Mouse (Mus musculus) adrenal gland, postnatal 25 days (tissue): Measurements from ENCODE around the gene Cln6. TPM values are rescaled to one million over a fixed set of nuclear protein-coding genes. Genes with fewer than 3 reads are reported as not detected.
"Not testable (repeated sequence)": the region's sequence is repeated elsewhere in the genome, so short reads cannot be mapped to it uniquely, and the experiment has no call there.

Source experiments
- DNase-seq: peaks from one replicate; pipeline ENCODE4 v3.0.0; 2021; ENCODE audit warnings: mixed read lengths
- total RNA-seq: library from RNA; stranded (reverse); gene quantifications from 2 replicates; pipeline ENCODE4 v1.2.3, GENCODE M21; 2021

The Cln6 gene
- total RNA-seq, 1 experiment from 2014 or later, result 22.9 TPM

DNA sequence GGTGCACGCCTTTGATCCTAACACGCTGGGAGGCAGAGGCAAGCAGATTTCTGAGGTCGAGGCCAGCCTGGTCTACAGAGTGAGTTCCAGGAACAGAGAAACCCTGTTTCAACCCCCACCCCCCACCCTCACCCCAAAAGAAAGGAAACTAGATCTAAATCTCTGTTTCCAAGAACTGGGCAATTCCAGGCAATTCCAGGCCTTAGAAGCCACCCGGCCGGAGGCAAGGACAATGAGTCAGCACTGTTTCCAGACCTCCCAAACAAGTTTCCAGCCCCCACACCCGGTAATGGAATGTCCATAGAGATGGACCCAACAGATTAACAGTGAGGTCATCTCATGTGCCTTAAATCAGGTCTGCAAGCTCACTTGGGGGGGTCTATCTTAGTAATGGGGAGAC is 8.7 kb upstream of the Cln6 start:
- no peak for DNase-seq

DNA sequence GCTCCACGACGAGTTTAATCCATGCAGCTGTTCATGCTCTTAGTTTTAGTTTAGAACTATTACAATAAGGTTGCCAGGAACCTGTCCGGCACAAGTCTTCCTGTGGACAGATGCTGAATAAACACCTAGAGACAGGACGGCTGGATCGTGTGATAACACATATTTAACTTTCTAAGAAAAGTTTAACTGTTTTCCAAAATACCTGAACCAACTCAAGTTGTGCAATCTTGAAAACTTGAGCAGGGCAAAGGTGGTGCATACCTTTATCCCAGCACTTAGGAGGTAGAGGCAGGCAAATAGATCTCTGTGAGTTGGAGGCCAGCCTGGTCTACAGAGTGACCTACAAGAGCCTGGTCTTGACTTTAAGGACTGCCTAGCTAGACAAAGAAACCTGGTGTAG is 3.7 kb upstream of the Cln6 start:
- DNase-seq, result no peak

DNA sequence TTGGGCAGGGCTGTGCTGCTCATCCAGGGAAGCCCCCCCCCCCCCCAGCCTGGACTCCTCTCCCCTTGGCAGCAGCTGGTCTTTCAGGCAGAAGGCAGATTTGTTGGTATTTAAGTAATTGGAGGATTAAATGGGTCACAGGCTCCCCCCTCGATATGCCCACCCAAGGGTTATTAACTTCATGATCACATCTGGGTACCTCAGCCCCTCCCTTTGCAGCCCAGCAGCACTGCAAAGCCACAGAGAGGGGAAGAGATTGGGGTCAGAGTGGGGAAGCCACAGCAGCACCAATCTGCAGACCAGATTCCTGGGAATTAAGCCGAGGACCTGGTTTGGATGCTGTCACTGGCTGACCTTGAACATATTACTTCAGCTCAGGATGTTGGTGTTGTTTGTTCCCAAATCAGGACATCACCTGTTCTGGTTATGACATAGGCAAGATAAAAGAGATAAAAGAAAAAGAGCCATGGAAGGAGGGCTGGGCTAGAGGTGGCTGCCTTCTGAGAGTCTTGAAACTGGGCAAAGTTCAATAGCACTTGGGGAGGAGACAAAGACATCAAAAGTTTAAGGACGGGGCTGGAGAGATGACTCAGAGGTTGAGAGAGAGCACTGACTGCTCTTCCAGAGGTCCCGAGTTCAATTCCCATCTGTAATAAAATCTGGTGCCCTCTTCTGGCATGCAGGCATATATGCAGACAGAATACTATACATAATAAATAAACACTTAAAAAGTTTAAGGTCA is 2.7 kb upstream of the Cln6 start:
- DNase-seq, result no peak

DNA sequence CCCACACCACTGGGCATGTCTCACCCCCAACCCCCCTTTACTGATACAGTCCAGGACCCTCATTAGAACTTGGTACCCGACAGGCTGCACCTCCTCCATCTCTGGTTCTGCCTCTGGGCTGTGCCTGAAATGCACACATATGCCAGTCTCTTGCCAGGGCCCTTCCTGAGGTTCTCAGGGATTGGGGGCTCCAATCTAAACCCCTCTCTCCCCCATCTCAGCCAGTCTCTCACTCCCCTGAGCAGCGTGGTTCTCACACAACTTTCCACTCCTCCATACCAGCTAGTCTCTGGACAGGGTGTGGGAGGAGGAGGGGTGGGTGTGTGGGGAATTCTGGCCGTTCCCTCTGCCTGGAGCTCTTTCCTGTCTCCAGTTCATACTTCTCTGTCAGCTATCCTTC is 974 bp upstream of the Cln6 start:
- DNase-seq, result no peak

DNA sequence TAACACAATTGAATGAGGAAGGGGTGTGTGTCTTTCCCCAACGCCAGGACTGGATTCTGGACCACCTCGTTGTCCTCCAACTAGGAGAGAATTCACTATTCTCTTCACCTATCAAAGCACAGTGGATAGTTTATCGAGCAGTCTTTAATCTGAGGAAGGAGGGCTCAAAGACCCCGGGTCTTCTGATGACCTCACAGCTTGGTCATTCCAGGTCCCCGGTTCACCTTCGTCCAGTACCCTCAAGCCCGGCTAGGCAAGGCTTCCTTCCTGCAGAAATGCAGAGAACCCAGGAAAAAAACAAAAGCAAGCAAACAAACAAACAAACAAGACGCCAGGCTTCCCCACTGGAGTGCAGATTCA is 459 bp upstream of the Cln6 start:
- no peak for DNase-seq

DNA sequence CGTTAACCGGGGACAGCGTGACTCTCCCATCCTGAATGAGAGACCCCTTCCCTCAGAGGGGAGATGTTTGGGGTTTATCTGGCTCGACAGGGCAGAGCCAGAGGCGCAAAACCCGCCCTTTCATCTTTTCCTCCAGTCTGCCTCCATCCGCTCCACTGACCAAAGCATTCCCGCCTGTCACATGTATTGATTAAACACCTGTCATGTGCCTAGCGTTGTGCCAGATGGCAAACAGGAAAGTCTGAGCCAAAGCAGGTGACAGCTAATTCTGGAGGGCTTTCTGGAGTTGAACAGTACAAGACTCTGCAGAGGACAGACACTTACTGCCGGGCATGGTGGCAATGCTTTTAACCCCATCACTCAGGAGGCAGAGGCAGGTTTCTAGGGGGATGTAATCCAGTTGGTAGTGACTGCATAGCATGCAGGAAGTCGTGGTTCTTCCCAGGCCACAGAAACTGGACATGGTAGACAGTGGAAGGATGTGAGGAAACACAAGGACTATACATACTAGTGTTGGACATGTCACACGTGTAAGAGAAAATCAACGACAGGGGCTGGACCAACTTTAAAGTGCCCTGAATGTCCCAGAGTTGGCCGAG is 686 bp downstream of the Cln6 start:
- no peak for DNase-seq

DNA sequence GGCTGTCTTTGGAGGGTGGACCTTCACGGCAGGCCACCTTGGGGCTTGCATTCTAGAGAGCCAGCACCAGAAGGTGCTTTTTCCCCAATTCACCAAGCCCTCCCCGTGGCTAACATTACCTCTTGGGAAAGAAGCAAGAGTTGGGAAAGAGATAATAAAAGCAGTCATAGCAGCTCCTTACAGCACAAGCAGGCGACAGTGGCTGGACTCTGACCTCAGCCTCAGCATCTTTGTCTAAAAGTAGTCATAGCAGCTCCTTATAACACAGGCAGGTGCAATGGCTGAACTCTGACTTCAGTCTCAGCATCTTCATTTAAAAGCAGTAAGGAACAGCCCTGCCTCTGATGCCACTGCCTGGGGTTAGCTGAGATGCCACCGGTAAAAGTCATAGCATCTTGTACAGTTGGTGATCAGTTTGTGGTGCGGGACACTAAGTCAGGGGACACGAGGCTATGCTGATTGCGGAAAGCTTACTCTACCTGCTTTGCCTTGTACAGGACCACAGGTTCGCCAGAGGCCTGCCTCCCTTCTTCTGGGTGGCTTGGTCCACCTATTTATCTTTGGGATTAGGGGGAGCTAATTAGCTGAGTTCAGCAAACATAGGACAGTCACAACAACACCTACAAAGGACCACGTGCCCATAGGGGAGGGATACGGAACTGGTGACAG is 4.9 kb downstream of the Cln6 start:
- no peak for DNase-seq

DNA sequence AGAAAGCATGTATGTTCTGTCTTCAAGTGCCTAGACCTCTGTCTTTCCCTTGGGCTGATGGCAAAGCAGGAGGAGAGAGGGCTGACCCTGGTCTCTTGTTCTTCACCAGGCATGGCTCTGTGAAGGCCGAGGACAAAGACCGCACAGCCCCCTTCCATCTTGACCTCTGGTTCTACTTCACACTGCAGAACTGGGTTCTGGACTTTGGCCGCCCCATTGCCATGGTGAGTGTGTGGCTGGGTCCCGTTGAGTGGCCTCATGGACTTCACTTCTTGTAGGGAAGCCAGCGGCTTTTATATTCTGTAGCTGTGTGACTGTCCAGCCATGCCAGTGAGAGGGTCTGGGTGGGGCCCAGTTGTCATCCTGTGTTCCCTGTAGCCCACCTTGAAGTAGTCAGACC is 5.9 kb downstream of the Cln6 start:
- DNase-seq, result no peak

DNA sequence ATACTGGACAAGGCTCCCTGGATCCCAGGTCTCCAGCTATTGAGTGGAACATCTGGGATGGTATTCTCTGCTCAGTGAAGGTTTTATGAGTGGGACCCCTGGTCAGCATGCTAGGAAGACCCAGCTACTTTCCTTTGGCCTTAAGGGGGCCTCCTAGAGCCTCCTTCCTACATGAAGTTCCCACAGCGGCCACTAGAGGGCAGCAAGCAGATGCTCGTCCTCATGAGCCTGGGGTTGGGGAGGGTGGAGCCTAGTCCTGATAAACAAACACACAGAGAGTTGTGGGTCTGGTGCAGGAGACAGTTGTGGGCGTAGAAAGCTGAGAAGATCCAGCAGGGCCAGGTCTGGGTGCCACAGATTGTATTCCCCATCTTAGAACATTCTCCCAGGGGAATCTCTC is 9.1 kb downstream of the Cln6 start:
- DNase-seq, result peak; percentile 86

DNA sequence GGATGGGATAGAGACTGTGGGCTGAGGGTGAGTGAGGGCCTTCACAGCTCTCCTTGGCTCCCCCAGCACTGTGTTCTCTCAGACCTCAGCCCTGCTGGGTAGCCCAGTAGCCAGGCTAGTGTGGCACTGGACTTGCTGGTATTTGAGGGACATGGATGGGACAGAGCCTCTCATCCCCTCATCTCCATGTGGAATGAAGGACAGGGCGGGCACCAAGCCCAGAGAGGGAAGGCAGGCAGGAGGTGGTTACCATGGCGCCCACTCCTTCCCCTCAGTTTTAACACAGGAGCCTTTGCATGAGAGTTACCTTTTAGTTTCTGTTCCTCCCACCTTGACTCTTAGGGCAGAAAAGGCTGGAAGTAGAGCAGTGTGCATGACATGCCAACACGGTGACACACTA is 10.1 kb downstream of the Cln6 start:
- DNase-seq, result no peak

DNA sequence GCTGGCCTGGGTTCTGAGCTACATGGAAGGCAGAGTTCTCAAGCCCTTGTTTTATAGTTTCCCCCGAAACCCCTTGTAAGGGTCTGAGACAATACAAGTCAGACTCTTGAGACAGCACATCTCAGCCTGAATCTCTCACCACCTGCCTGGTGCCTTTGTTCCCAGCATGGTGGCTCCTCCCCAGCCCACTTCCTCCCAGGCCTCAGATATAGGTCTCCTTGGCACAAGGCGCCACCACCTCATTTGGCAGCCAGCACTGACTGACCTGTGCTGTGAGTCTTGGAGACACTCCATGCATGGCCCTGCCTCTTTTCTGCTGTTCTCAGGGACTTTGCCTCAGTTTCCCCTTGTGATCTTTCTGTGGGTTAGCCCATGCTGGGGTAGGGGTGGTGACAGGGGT is 13.0 kb downstream of the Cln6 start:
- no peak for DNase-seq

DNA sequence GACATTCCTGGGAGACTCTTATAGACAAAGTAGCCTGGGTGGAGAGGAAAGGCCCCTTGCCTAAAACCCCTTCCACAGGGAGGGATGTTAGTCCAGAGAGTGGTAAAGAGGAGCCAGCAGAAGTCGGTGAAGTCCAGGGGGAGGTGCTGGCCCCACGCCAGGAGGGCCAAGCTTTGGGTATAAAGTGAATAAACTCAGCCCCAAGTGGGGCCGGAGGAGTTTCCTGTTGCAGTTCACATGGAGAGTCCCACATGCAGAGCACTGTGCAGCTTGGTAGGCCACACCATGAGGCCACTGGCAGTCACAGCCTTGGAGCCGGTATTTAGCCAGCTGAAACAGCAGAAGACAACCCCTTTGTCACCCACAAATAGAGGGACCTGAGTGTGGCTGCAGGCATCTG is 15.9 kb downstream of the Cln6 start:
- no peak for DNase-seq

DNA sequence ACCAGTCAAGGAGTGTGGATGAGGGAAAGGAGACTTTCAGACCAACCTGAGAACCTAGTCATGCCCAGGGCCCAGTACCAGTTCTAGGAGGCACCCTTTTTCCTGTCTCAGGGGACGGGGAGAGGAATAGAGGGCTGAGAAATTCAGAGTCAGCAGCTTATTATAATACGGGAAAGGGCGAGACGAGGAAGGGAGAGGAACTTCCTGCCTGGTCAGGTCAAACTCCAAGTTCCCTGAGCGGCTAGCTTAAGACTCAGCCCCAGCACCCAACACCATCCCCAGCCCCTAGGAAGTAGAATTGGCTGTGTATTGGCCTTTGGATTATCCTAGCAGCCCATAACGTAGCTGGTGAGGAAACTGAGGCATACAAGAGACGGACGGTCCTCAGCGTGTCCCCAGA is 18.6 kb downstream of the Cln6 start:
- no peak for DNase-seq

DNA sequence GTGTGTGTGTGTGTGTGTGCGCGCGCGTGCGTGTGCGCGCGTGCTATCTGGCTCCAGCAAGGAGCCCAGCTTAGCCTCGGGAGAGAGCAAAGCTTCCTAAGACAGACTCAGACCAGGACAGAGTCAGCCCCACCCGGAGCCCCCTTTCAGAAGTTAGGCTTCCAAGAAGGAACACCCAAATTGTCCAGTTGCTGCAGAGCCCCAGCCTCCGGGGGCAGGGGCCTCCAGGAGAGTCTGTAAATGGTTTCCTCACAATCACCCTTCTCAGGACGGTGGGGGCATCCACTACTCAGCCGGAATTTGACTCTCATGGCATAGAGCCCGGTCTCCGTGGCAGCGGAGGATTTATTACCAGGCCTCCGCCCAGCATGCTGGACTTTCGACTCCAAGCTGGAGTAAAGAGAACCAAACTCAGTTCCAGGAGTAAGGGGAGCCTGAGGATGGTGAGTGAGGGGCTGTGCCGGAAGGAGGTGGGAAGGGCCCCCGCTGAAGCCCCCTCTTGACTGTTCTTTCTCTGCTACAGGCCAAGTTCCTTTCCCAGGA is 19.2 kb downstream of the Cln6 start, which contains the start of gene Calml4:
Gene Calml4, plus strand, starts transcription at position 362 of the 543 bp plus-strand sequence.
- peak; percentile 82 for DNase-seq

DNA sequence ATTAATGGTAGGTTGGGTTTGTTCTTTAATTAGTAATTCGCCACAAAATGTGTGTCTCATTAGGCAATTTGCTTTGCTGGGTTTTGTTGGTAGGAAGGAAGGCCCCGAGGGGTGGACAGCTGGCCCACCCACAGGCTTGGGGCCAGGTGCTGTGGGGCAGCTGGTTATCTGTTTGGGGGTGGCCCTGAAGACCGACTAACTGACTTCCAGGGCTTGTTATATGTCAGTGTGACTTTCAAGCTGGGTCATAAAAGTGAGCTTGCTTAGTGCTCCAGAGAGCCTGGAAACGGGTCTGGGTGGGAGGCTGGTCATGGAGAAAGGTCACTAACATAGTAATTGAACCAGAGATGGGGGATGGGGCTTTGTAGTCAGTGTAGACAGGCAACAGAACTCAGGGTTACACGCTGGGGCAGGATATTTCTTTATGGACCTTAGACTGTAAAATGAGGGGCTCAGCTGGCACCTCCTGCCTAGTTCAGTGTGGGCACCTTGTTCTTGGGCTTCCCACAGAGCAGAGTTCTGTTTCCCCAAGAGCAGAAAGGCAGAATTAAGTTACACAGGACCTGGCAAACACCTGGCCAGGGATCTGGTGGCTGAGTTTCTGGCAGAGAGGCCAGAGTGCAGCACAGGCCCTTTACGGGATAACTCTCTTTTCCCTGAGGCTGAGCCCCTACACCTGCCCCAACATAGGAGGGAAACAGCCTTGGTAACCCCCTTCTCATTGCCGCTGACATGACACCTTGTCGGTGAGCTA is 19.9 kb downstream of the Cln6 start:
- no peak for DNase-seq

DNA sequence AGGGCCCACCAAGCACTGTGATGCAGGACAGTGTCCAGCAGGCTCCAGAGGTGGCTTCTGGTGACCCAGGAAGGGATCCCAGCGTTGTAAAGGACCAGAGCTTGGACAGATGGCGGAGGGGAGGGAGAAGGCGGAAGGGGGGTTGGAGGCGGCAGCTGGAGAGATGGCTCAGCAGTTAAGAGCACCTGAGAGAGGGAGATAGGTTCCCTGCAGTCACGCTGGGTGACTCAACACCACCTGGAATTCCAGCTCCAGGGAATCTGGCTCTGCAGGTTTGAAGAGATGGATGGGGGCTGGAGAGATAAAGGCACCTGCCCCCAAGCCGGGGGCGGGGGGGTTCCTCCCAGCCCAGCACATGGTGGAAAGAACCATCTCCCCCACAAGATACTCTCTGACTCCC is 21.5 kb downstream of the Cln6 start:
- not testable (repeated sequence) for DNase-seq

DNA sequence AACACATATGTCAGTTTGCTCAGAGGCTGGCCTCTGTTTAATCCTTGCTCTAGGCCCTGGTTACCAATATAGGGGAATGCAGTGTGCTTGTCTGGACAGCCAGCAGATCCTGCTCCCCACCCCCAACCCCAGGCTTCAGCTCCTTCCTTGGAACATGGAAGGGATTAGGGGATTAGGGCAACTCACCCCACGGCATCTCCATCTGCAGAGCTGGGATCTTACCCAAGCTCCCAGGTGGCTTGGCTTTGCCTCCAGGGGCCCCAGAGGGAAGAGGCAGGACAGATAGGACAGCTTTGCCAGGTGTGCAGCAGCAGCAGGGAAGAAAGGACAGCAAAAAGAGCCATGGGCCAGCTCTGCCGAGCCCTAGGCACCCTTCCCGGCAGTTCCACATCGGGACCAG is 22.3 kb downstream of the Cln6 start:
- no peak for DNase-seq

DNA sequence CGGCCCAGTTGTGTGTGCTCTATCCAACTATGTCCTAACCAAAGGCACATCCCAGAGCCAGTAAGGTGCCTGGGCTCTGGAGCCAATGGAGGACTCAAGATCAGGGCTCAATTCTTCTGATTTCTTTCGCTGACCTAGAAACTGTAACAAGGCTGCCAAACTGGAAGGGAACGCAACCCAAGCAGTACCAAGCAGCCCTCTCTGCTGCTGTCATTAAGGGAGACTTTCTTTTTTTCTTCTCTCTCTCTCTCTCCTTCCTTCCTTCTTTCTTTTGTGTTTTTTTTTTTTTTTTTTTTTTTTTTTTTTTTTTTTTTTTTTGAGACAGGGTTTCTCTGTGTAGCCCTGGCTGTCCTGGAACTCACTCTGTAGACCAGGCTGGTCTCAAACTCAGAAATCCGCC is 30.7 kb downstream of the Cln6 start:
- DNase-seq, result not testable (repeated sequence)

DNA sequence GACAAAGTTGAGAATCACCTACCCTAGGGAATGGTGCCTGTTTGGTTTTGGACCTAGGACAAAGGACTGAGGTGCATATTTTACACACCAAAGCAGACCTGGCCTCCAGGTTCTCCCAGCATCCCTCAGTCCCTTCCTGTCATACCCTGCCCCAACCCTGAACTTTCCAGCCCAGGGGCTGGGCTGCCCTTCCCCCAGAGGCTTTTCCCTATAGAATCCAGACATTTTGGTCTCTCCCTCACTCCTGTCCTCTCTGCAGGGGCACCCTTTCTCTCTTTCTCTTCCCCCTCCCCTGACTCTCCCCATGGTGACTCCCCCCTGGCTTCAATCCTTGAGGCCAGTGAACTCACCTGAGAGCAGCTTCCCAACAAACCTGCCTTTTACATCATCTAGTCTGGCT is 32.1 kb downstream of the Cln6 start:
- DNase-seq, result no peak

DNA sequence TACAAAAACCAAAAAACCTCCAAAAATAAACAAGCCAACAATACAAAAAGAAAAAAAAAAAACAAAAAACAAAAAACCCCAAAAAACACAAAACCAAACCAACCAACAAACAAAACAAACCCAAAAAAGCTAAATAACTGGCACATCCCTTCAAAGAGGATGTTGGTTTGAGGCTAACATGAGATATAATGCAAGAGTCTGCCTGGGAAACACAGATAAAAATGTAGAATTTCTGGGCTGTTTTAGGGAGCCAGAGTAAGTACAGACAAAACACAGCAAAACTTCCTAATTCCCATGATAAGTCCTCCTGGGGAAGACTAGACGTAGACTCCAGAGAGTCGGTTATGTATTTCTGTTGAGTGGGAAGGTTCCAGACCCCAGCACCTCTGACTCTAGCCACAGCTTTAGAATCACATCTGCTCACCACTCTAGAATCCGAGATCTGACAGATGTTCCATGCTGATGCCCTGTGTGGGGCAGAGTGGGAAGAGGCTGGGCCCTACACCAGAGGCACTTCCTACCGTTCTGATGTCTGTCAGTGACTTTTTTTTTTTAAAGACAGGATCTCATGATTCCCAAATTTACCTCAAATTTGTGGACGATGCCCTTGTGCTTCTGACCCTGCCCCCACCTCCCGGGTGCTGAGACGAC is 38.5 kb downstream of the Cln6 start:
- no peak for DNase-seq

DNA sequence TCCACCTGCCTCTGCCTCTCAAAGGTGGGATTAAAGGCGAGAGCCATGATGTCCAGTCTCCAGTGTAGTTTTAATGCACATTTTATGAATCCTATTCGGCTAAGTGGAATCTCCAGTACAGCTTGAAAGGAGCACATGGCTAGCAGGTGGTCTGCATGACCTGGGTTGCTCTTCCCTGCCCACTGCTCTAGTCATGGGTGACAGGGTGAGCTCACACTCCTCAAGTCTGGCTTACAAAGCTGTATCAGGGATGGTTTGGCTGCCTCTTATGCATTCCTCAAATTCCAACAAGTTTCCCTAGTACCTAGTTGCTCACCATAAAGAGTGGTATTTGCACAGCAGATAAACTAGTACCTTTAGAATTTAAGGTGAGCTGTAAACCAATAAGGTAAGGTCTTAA is 39.2 kb downstream of the Cln6 start:
- DNase-seq, result no peak

DNA sequence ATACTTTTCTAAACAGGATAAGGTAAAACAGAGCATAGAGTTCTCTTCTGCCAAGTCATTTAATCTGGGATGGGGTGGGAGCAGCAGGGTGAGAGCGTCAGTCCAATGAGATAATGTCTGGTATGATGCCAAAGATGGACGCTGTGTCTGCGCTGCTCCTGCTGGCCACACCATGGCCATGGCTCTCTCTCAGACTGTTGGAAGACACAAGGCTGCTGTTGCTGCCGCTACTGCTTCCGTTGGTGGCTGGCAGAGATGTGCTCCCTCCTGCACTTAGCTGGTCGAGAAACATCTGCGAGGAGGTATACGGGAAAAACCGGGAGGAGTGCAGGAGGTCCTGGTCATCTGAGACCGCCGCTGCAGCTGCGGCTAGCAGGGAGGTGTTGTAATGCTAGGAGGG is 43.3 kb downstream of the Cln6 start:
- DNase-seq, result no peak
